Mouse (Mus musculus): ENCODE measurements at regions not wholly inside any gene's neighbourhood (a gene's known extent, or its start where the extent isn't known, plus 50 kb on each side); places are given as distances from the start of the nearest gene placed in this dataset.

GRCm38 (mm10) chr5:112077840-112078600, 174.3 kb downstream of the Cryba4 start:
- no peak overlapping the region for H3K27ac ChIP-seq (replicated peaks)
- WGBS = 84% methylated on average over 19 of the region's 19 CpGs
- no peak overlapping the region for H3K4me2 ChIP-seq (replicated peaks)
- ATAC-seq (ENCODE audit: low FRiP score, low read depth) = no peak
- H3K27me3 ChIP-seq = no peaks in the 10 kb centered on the region; the same call in 1 of the 2 replicates
- H3K36me3 ChIP-seq = no peaks in the 10 kb centered on the region
- H3K9me3 ChIP-seq = 0 out of 2 replicates have a peak, but pooled peaks cover 3% of the 10 kb centered on the region
- H3K9ac ChIP-seq (replicated peaks) = no peak overlapping the region
- peaks cover 9% of the 10 kb centered on the region for H3K4me1 ChIP-seq
- H3K4me3 ChIP-seq = no peak overlapping the region

- H3K4me3 ChIP-seq = no peak overlapping the region
- H3K9ac ChIP-seq (replicated peaks) = no peak overlapping the region
- H3K4me1 ChIP-seq = peaks cover 9% of the 10 kb centered on the region
- no peaks in the 10 kb centered on the region for H3K9me3 ChIP-seq
- no peak overlapping the region for H3K27ac ChIP-seq (replicated peaks)
- 75% methylated on average over 6 of the region's 6 CpGs for WGBS
- no peak overlapping the region for H3K4me2 ChIP-seq (replicated peaks)
- H3K27me3 ChIP-seq = no peaks in the 10 kb centered on the region; the same call in 1 of the 2 replicates
- no peak for ATAC-seq (ENCODE audit: low FRiP score, low read depth)
- no peaks in the 10 kb centered on the region for H3K36me3 ChIP-seq
Measured at GRCm38 (mm10) chr5:112081006-112081405, 171.3 kb downstream of the Cryba4 start.

GRCm38 (mm10) chr5:112091867-112092535, 160.3 kb downstream of the Cryba4 start:
- no peak overlapping the region for H3K27ac ChIP-seq (replicated peaks)
- ATAC-seq (ENCODE audit: low FRiP score, low read depth) = no peak

GRCm38 (mm10) chr5:112093905-112094571, 158.3 kb downstream of the Cryba4 start:
- no peak overlapping the region for H3K4me3 ChIP-seq
- peaks cover 23% of the 10 kb centered on the region; the same call in 1 of the 2 replicates for H3K27me3 ChIP-seq
- H3K4me1 ChIP-seq = peaks cover 10% of the 10 kb centered on the region
- WGBS = 78% methylated on average over 17 of the region's 17 CpGs
- H3K27ac ChIP-seq (replicated peaks) = no peak overlapping the region
- H3K9me3 ChIP-seq = no peaks in the 10 kb centered on the region
- no peak for ATAC-seq (ENCODE audit: low FRiP score, low read depth)
- no peaks in the 10 kb centered on the region for H3K36me3 ChIP-seq
- no peak overlapping the region for H3K9ac ChIP-seq (replicated peaks)
- no peak overlapping the region for H3K4me2 ChIP-seq (replicated peaks)

More at GRCm38 (mm10) chr5:112091867-112092535, 160.3 kb downstream of the Cryba4 start:
- H3K4me1 ChIP-seq = no peaks in the 10 kb centered on the region
- no peaks in the 10 kb centered on the region for H3K9me3 ChIP-seq
- no peaks in the 10 kb centered on the region for H3K36me3 ChIP-seq
- H3K4me3 ChIP-seq = no peak overlapping the region
- H3K4me2 ChIP-seq (replicated peaks) = no peak overlapping the region
- peaks cover 14% of the 10 kb centered on the region; the same call in 1 of the 2 replicates for H3K27me3 ChIP-seq
- 82% methylated on average over 7 of the region's 7 CpGs for WGBS
- H3K9ac ChIP-seq (replicated peaks) = no peak overlapping the region

GRCm38 (mm10) chr5:112098469-112099085, 153.7 kb downstream of the Cryba4 start:
- no peak overlapping the region for H3K4me3 ChIP-seq
- no peak for ATAC-seq (ENCODE audit: low FRiP score, low read depth)
- peaks cover 17% of the 10 kb centered on the region; the same call in 1 of the 2 replicates for H3K27me3 ChIP-seq
- peaks cover 11% of the 10 kb centered on the region for H3K4me1 ChIP-seq
- no peaks in the 10 kb centered on the region for H3K9me3 ChIP-seq
- 42% methylated on average over 22 of the region's 22 CpGs for WGBS
- H3K4me2 ChIP-seq (replicated peaks) = peak overlapping the region; percentile 34
- peak overlapping the region; percentile 35; the same call in 1 of the 2 replicates for H3K27ac ChIP-seq (replicated peaks)
- no peak overlapping the region for H3K9ac ChIP-seq (replicated peaks)
- H3K36me3 ChIP-seq = no peaks in the 10 kb centered on the region

- WGBS = 83% methylated on average over 17 of the region's 17 CpGs
- H3K36me3 ChIP-seq = no peaks in the 10 kb centered on the region
- peaks cover 12% of the 10 kb centered on the region; the same call in 1 of the 2 replicates for H3K27me3 ChIP-seq
- ATAC-seq (ENCODE audit: low FRiP score, low read depth) = no peak
- no peaks in the 10 kb centered on the region for H3K9me3 ChIP-seq
- no peak overlapping the region for H3K27ac ChIP-seq (replicated peaks)
- H3K4me2 ChIP-seq (replicated peaks) = no peak overlapping the region
- no peak overlapping the region for H3K4me3 ChIP-seq
- peaks cover 11% of the 10 kb centered on the region for H3K4me1 ChIP-seq
- no peak overlapping the region for H3K9ac ChIP-seq (replicated peaks)
Measured at GRCm38 (mm10) chr5:112101739-112102590, 150.4 kb downstream of the Cryba4 start.

GRCm38 (mm10) chr5:112110306-112110969, 141.9 kb downstream of the Cryba4 start:
- Histone ChIP-seq H3K27ac (replicated peaks) (peak overlapping the region; percentile 39; the same call in 1 of the 2 replicates), H3K9ac (replicated peaks) (no peak overlapping the region), H3K9me3 (no peaks in the 10 kb centered on the region), H3K27me3 (no peaks in the 10 kb centered on the region), H3K4me3 (no peak overlapping the region), H3K36me3 (no peaks in the 10 kb centered on the region), H3K4me1 (peaks cover 28% of the 10 kb centered on the region), H3K4me2 (replicated peaks) (no peak overlapping the region)
- peak; percentile 23; the same call in 1 of the 2 replicates for ATAC-seq (ENCODE audit: low FRiP score, low read depth)
- WGBS = 59% methylated on average over 22 of the region's 22 CpGs

- peaks cover 29% of the 10 kb centered on the region; the same call in 1 of the 2 replicates for H3K4me1 ChIP-seq
- no peaks in the 10 kb centered on the region for H3K9me3 ChIP-seq
- 0 out of 2 replicates have a peak, but pooled peaks cover 2% of the 10 kb centered on the region for H3K27me3 ChIP-seq
- no peak overlapping the region for H3K4me3 ChIP-seq
- H3K27ac ChIP-seq (replicated peaks) = no peak overlapping the region
- H3K9ac ChIP-seq (replicated peaks) = no peak overlapping the region
- WGBS = 65% methylated on average over 6 of the region's 6 CpGs
- no peak for ATAC-seq (ENCODE audit: low FRiP score, low read depth)
- H3K4me2 ChIP-seq (replicated peaks) = no peak overlapping the region
- H3K36me3 ChIP-seq = no peaks in the 10 kb centered on the region
Measured at GRCm38 (mm10) chr5:112120766-112121165, 131.6 kb downstream of the Cryba4 start.

GRCm38 (mm10) chr5:112121554-112121953, 130.8 kb downstream of the Cryba4 start:
- no peaks in the 10 kb centered on the region for H3K36me3 ChIP-seq
- WGBS = 66% methylated on average over 9 of the region's 9 CpGs
- H3K9ac ChIP-seq (replicated peaks) = no peak overlapping the region
- H3K9me3 ChIP-seq = no peaks in the 10 kb centered on the region
- ATAC-seq (ENCODE audit: low FRiP score, low read depth) = peak; percentile 44; the same call in 1 of the 2 replicates
- peaks cover 23% of the 10 kb centered on the region; the same call in 1 of the 2 replicates for H3K4me1 ChIP-seq
- H3K4me2 ChIP-seq (replicated peaks) = no peak overlapping the region
- H3K27me3 ChIP-seq = 0 out of 2 replicates have a peak, but pooled peaks cover 2% of the 10 kb centered on the region
- H3K4me3 ChIP-seq = no peak overlapping the region
- H3K27ac ChIP-seq (replicated peaks) = peak overlapping the region; percentile 39

- no peak overlapping the region for H3K4me2 ChIP-seq (replicated peaks)
- 16% methylated on average over 5 of the region's 5 CpGs for WGBS
- no peaks in the 10 kb centered on the region for H3K36me3 ChIP-seq
- H3K9ac ChIP-seq (replicated peaks) = no peak overlapping the region
- H3K9me3 ChIP-seq = no peaks in the 10 kb centered on the region
- H3K27me3 ChIP-seq = 0 out of 2 replicates have a peak, but pooled peaks cover 2% of the 10 kb centered on the region
- no peak overlapping the region for H3K4me3 ChIP-seq
- ATAC-seq (ENCODE audit: low FRiP score, low read depth) = no peak
- H3K27ac ChIP-seq (replicated peaks) = peak overlapping the region; percentile 39; the same call in 1 of the 2 replicates
- peaks cover 21% of the 10 kb centered on the region; the same call in 1 of the 2 replicates for H3K4me1 ChIP-seq
Measured at GRCm38 (mm10) chr5:112122581-112122980, 129.7 kb downstream of the Cryba4 start.
